Mouse (Mus musculus) limb, embryonic 13.5 days (tissue): ENCODE measurements at regions not wholly inside any gene's neighbourhood (a gene's known extent, or its start where the extent isn't known, plus 50 kb on each side); places are given as distances from the start of the nearest gene placed in this dataset.

ENCODE experiments used
- ATAC-seq: fragments of 200-750 bp; cut with Nextera tagmentation; 2 replicates; pipeline ENCODE4 v1.8.0; 2017; ENCODE audit warnings: low read depth, moderate number of reproducible peaks, moderate TSS enrichment; ENCODE audit not compliant: low FRiP score
- H3K27ac ChIP-seq: fragments of 300-500 bp; sonication (generic); 2 replicates; pipeline ENCODE4 v1.5.1; 2015; ENCODE audit warnings: inconsistent platforms, mild to moderate bottlenecking, moderate library complexity
- H3K27me3 ChIP-seq: fragments of 300-500 bp; sonication (generic); 2 replicates; pipeline ENCODE4 v1.6.1; 2015; ENCODE audit warnings: mild to moderate bottlenecking, inconsistent platforms
- H3K36me3 ChIP-seq: fragments of 300-500 bp; sonication (generic); 2 replicates; pipeline ENCODE4 v1.6.1; 2015; ENCODE audit warnings: inconsistent platforms, mild to moderate bottlenecking, moderate library complexity
- H3K4me1 ChIP-seq: fragments of 300-500 bp; sonication (generic); 2 replicates; pipeline ENCODE4 v1.6.1; 2015; ENCODE audit warnings: inconsistent platforms
- H3K4me2 ChIP-seq: fragments of 300-500 bp; sonication (generic); replicated peaks from 2 replicates; pipeline ENCODE4 v1.6.1; 2015; ENCODE audit warnings: inconsistent platforms, mild to moderate bottlenecking, moderate library complexity
- H3K4me3 ChIP-seq: fragments of 300-500 bp; sonication (generic); 2 replicates; pipeline ENCODE4 v1.5.1; 2015; ENCODE audit warnings: moderate library complexity, mild to moderate bottlenecking, inconsistent platforms
- H3K9ac ChIP-seq: fragments of 300-500 bp; sonication (generic); 2 replicates; pipeline ENCODE4 v1.6.1; 2015; ENCODE audit warnings: mild to moderate bottlenecking, inconsistent platforms
- H3K9me3 ChIP-seq: fragments of 300-500 bp; sonication (generic); 2 replicates; pipeline ENCODE4 v1.6.1; 2016; ENCODE audit warnings: inconsistent platforms
- WGBS: fragments of 180-500 bp; shearing (Covaris S2); methylation state at CpG from one replicate; pipeline ENCODE4 v1.1.7; 2015; 5-methylcytosine and 5-hydroxymethylcytosine counted together

DNA sequence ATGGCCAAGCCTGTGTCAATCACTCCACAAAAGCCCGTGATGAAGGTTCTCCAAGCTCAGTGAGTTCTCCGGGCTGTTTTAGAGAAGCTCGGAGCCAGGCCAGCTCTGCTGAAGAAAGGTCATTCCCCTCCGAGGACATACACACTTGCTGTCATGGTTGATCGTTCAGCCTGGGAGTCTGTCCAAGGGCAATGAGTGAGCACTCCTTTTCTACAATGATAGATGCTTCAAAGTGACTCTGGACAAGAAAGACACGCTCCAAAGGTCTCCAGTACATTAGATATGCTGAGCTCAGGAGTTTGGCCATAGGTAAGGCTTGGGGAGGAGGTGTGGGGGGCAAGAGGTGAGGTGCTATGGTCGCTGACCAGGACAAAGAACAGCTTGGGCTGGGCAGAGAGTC, 66.5 kb upstream of the 1700016C15Rik start:
- Histone ChIP-seq H3K36me3 (no peaks in the 10 kb centered on the region), H3K27ac (no peak overlapping the region), H3K27me3 (no peaks in the 10 kb centered on the region), H3K9me3 (no peaks in the 10 kb centered on the region), H3K4me3 (no peak overlapping the region), H3K4me2 (no peak overlapping the region), H3K9ac (no peak overlapping the region), H3K4me1 (no peaks in the 10 kb centered on the region)
- 82% methylated on average over 7 of the region's 7 CpGs for WGBS
- no peak for ATAC-seq

DNA sequence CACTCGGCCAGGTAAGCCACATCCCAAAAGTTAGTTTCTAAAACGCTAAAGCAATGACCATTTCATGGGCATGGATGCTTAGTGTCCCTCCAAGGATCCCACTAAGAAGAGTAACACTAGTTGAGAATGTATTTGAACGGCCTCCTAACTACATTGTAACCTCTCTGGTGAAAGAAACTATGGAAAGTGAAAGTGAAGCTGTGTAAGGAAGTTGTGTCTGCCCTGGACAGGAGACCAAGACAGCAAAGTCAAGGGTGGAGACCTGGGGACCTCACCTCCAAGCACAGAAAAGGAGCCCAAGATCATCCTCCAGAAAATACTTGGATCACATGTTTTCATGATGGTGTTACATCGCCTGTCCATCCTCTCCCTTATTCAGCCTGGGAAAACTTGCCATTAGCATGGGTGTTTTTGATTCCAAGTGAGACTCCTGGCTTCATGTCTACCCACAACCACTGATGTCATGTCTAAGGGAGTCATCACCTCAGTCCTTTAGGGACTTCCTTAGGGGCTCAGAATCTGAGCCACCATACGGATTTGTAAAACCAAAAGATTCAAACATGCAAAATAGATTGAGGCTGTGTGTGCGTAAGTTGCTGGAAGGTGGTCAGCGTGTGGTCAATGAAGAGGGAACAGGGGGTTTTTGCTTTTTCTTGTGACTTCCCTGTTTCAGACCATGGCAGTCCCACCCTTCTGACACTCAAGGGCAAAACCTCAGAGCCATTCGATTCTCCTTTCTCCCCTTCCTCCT, 62.4 kb upstream of the 1700016C15Rik start:
- 0 out of 2 replicates have a peak, but pooled peaks cover 3% of the 10 kb centered on the region for H3K4me1 ChIP-seq
- no peak overlapping the region for H3K4me3 ChIP-seq
- H3K9me3 ChIP-seq, result no peaks in the 10 kb centered on the region
- no peak overlapping the region for H3K4me2 ChIP-seq
- no peaks in the 10 kb centered on the region for H3K27me3 ChIP-seq
- 86% methylated on average over 8 of the region's 8 CpGs for WGBS
- H3K9ac ChIP-seq, result no peak overlapping the region
- H3K36me3 ChIP-seq, result no peaks in the 10 kb centered on the region
- ATAC-seq, result no peak
- no peak overlapping the region for H3K27ac ChIP-seq

- Histone ChIP-seq H3K4me1 (0 out of 2 replicates have a peak, but pooled peaks cover 3% of the 10 kb centered on the region), H3K36me3 (no peaks in the 10 kb centered on the region), H3K9ac (no peak overlapping the region), H3K27me3 (no peaks in the 10 kb centered on the region), H3K27ac (no peak overlapping the region), H3K9me3 (no peaks in the 10 kb centered on the region), H3K4me3 (no peak overlapping the region), H3K4me2 (no peak overlapping the region)
- ATAC-seq, result no peak
- 97% methylated on average over 1 of the region's 1 CpGs for WGBS
Measured at GRCm38 (mm10) chr1:177670576-177670975, 59.0 kb upstream of the 1700016C15Rik start.

GRCm38 (mm10) chr1:177676657-177677056, 53.0 kb upstream of the 1700016C15Rik start:
- H3K9ac ChIP-seq, result no peak overlapping the region
- H3K4me3 ChIP-seq, result no peak overlapping the region
- WGBS, result 91% methylated on average over 5 of the region's 5 CpGs
- no peaks in the 10 kb centered on the region for H3K4me1 ChIP-seq
- H3K36me3 ChIP-seq, result no peaks in the 10 kb centered on the region
- H3K4me2 ChIP-seq, result no peak overlapping the region
- no peaks in the 10 kb centered on the region for H3K9me3 ChIP-seq
- H3K27ac ChIP-seq, result no peak overlapping the region
- no peak for ATAC-seq
- H3K27me3 ChIP-seq, result no peaks in the 10 kb centered on the region

DNA sequence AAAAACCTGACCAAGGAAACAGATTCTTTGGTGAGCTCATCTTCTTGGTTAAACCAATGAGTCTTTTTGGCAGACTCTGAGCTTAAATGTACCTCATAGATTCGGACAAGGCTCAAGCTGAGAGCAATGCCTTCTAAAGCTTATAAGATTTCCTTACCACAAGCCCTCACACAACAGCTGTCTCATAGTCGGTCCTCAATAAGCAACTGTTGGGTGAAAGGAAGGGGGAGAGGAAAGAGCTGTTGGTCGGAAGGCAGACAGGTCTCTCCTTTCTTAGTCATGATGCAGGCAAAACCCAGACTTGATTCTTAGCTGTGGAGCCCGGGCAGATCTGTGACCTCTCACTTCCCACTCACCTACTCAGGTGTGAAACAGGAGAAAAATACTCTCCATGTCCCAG, 50.8 kb upstream of the 1700016C15Rik start:
- no peaks in the 10 kb centered on the region for H3K4me1 ChIP-seq
- no peak for ATAC-seq
- H3K9me3 ChIP-seq, result no peaks in the 10 kb centered on the region
- no peak overlapping the region for H3K9ac ChIP-seq
- no peaks in the 10 kb centered on the region for H3K36me3 ChIP-seq
- H3K4me2 ChIP-seq, result no peak overlapping the region
- H3K4me3 ChIP-seq, result no peak overlapping the region
- H3K27me3 ChIP-seq, result peaks cover 5% of the 10 kb centered on the region; the same call in 1 of the 2 replicates
- no peak overlapping the region for H3K27ac ChIP-seq
- 80% methylated on average over 4 of the region's 4 CpGs for WGBS
